Mouse (Mus musculus): Measurements from ENCODE around the gene Sardh. TPM values are rescaled to one million over a fixed set of nuclear protein-coding genes. Genes with fewer than 3 reads are reported as not detected.
A peak's percentile ranks its signal among the peaks of the same experiment; 100 is the strongest.

Sardh gene
- polyA plus RNA-seq, 1 experiment from 2014 or later, result 5.5 TPM

GRCm38 (mm10) chr2:27235729-27236128 lies 12.4 kb downstream of the Sardh start:
- no peaks in the 10 kb centered on the region for H3K36me3 ChIP-seq (ENCODE audit: control insufficient read depth, insufficient read depth, low read length)
- DNase-seq (ENCODE audit: low spot score) (peak; percentile 70), ATAC-seq (ENCODE audit: insufficient read depth, low FRiP score, low TSS enrichment) (no peak)
- H3K4me3 ChIP-seq (ENCODE audit: low read depth, low read length), result no peak overlapping the region
- WGBS, result 21% methylated on average over 3 of the region's 3 CpGs
- H3K4me1 ChIP-seq (ENCODE audit: control insufficient read depth, insufficient read depth, low read length), result no peaks in the 10 kb centered on the region
- H3K9me3 ChIP-seq (ENCODE audit: control insufficient read depth, low read length), result no peaks in the 10 kb centered on the region
- no peak overlapping the region for H3K9ac ChIP-seq (ENCODE audit: low read length)
- no peak overlapping the region for H3K27ac ChIP-seq (ENCODE audit: low read depth, low read length)
- H3K27me3 ChIP-seq (ENCODE audit: control insufficient read depth, insufficient read depth, low read length), result no peaks in the 10 kb centered on the region
- no peak overlapping the region for H3K4me2 ChIP-seq (ENCODE audit: low read depth)

GRCm38 (mm10) chr2:27232376-27232775 lies 15.8 kb downstream of the Sardh start:
- 31% methylated on average over 7 of the region's 7 CpGs for WGBS
- H3K4me2 ChIP-seq (ENCODE audit: low read depth), result no peak overlapping the region

GRCm38 (mm10) chr2:27229481-27230105 lies 18.5 kb downstream of the Sardh start:
- DNase-seq (ENCODE audit: low spot score) (no peak), ATAC-seq (ENCODE audit: insufficient read depth, low FRiP score, low TSS enrichment) (no peak)
- H3K4me1 ChIP-seq (ENCODE audit: control insufficient read depth, insufficient read depth, low read length), result no peaks in the 10 kb centered on the region
- WGBS, result 65% methylated on average over 2 of the region's 2 CpGs
- H3K27ac ChIP-seq (ENCODE audit: low read depth, low read length), result no peak overlapping the region
- H3K4me3 ChIP-seq (ENCODE audit: low read depth, low read length), result no peak overlapping the region
- no peak overlapping the region for H3K9ac ChIP-seq (ENCODE audit: low read length)
- no peaks in the 10 kb centered on the region for H3K9me3 ChIP-seq (ENCODE audit: control insufficient read depth, low read length)
- H3K27me3 ChIP-seq (ENCODE audit: control insufficient read depth, insufficient read depth, low read length), result no peaks in the 10 kb centered on the region
- H3K36me3 ChIP-seq (ENCODE audit: control insufficient read depth, insufficient read depth, low read length), result no peaks in the 10 kb centered on the region
- H3K4me2 ChIP-seq (ENCODE audit: low read depth), result no peak overlapping the region

More at GRCm38 (mm10) chr2:27232376-27232775, 15.8 kb downstream of the Sardh start:
- ATAC-seq (ENCODE audit: insufficient read depth, low FRiP score, low TSS enrichment) (no peak), DNase-seq (ENCODE audit: low spot score) (no peak)
- Histone ChIP-seq H3K27me3 (ENCODE audit: control insufficient read depth, insufficient read depth, low read length) (no peaks in the 10 kb centered on the region), H3K9ac (ENCODE audit: low read length) (no peak overlapping the region), H3K27ac (ENCODE audit: low read depth, low read length) (no peak overlapping the region), H3K4me3 (ENCODE audit: low read depth, low read length) (no peak overlapping the region), H3K36me3 (ENCODE audit: control insufficient read depth, insufficient read depth, low read length) (no peaks in the 10 kb centered on the region), H3K9me3 (ENCODE audit: control insufficient read depth, low read length) (no peaks in the 10 kb centered on the region), H3K4me1 (ENCODE audit: control insufficient read depth, insufficient read depth, low read length) (no peaks in the 10 kb centered on the region)

- H3K4me3 ChIP-seq (ENCODE audit: low read depth, low read length), result no peak overlapping the region
- no peak for DNase-seq (ENCODE audit: low spot score)
- no peaks in the 10 kb centered on the region for H3K9me3 ChIP-seq (ENCODE audit: control insufficient read depth, low read length)
- 80% methylated on average over 5 of the region's 5 CpGs for WGBS
- H3K27me3 ChIP-seq (ENCODE audit: control insufficient read depth, insufficient read depth, low read length), result no peaks in the 10 kb centered on the region
- H3K4me1 ChIP-seq (ENCODE audit: control insufficient read depth, insufficient read depth, low read length), result no peaks in the 10 kb centered on the region
- ATAC-seq (ENCODE audit: insufficient read depth, low FRiP score, low TSS enrichment), result no peak
- no peaks in the 10 kb centered on the region for H3K36me3 ChIP-seq (ENCODE audit: control insufficient read depth, insufficient read depth, low read length)
- no peak overlapping the region for H3K4me2 ChIP-seq (ENCODE audit: low read depth)
- no peak overlapping the region for H3K9ac ChIP-seq (ENCODE audit: low read length)
- H3K27ac ChIP-seq (ENCODE audit: low read depth, low read length), result no peak overlapping the region
These were observed 19.2 kb downstream of the Sardh start for GRCm38 (mm10) chr2:27228809-27229480.

GRCm38 (mm10) chr2:27226572-27226971 lies 21.6 kb downstream of the Sardh start:
- H3K4me1 ChIP-seq (ENCODE audit: control insufficient read depth, insufficient read depth, low read length), result no peaks in the 10 kb centered on the region
- no peaks in the 10 kb centered on the region for H3K27me3 ChIP-seq (ENCODE audit: control insufficient read depth, insufficient read depth, low read length)
- no peaks in the 10 kb centered on the region for H3K9me3 ChIP-seq (ENCODE audit: control insufficient read depth, low read length)
- 75% methylated on average over 7 of the region's 7 CpGs for WGBS
- H3K9ac ChIP-seq (ENCODE audit: low read length), result no peak overlapping the region
- H3K27ac ChIP-seq (ENCODE audit: low read depth, low read length), result no peak overlapping the region
- H3K4me3 ChIP-seq (ENCODE audit: low read depth, low read length), result no peak overlapping the region
- H3K4me2 ChIP-seq (ENCODE audit: low read depth), result no peak overlapping the region
- no peak for DNase-seq (ENCODE audit: low spot score)
- ATAC-seq (ENCODE audit: insufficient read depth, low FRiP score, low TSS enrichment), result no peak
- H3K36me3 ChIP-seq (ENCODE audit: control insufficient read depth, insufficient read depth, low read length), result no peaks in the 10 kb centered on the region

GRCm38 (mm10) chr2:27223012-27223421 lies 25.1 kb downstream of the Sardh start:
- H3K9ac ChIP-seq (ENCODE audit: low read length), result no peak overlapping the region
- no peaks in the 10 kb centered on the region for H3K36me3 ChIP-seq (ENCODE audit: control insufficient read depth, insufficient read depth, low read length)
- H3K27me3 ChIP-seq (ENCODE audit: control insufficient read depth, insufficient read depth, low read length), result no peaks in the 10 kb centered on the region
- no peak overlapping the region for H3K27ac ChIP-seq (ENCODE audit: low read depth, low read length)
- 86% methylated on average over 7 of the region's 7 CpGs for WGBS
- ATAC-seq (ENCODE audit: insufficient read depth, low FRiP score, low TSS enrichment) (no peak), DNase-seq (ENCODE audit: low spot score) (no peak)
- H3K4me3 ChIP-seq (ENCODE audit: low read depth, low read length), result no peak overlapping the region
- H3K4me2 ChIP-seq (ENCODE audit: low read depth), result no peak overlapping the region
- no peaks in the 10 kb centered on the region for H3K9me3 ChIP-seq (ENCODE audit: control insufficient read depth, low read length)
- no peaks in the 10 kb centered on the region for H3K4me1 ChIP-seq (ENCODE audit: control insufficient read depth, insufficient read depth, low read length)

GRCm38 (mm10) chr2:27218569-27218968 lies 29.6 kb downstream of the Sardh start:
- ATAC-seq (ENCODE audit: insufficient read depth, low FRiP score, low TSS enrichment), result no peak

GRCm38 (mm10) chr2:27218121-27218544 lies 30.0 kb downstream of the Sardh start:
- Histone ChIP-seq H3K9me3 (ENCODE audit: control insufficient read depth, low read length) (no peaks in the 10 kb centered on the region), H3K4me1 (ENCODE audit: control insufficient read depth, insufficient read depth, low read length) (no peaks in the 10 kb centered on the region), H3K4me2 (ENCODE audit: low read depth) (no peak overlapping the region), H3K36me3 (ENCODE audit: control insufficient read depth, insufficient read depth, low read length) (no peaks in the 10 kb centered on the region), H3K9ac (ENCODE audit: low read length) (no peak overlapping the region), H3K4me3 (ENCODE audit: low read depth, low read length) (no peak overlapping the region), H3K27me3 (ENCODE audit: control insufficient read depth, insufficient read depth, low read length) (no peaks in the 10 kb centered on the region), H3K27ac (ENCODE audit: low read depth, low read length) (no peak overlapping the region)
- ATAC-seq (ENCODE audit: insufficient read depth, low FRiP score, low TSS enrichment), result no peak
- WGBS, result 84% methylated on average over 2 of the region's 2 CpGs
- DNase-seq (ENCODE audit: low spot score), result no peak

More at GRCm38 (mm10) chr2:27218569-27218968, 29.6 kb downstream of the Sardh start:
- DNase-seq (ENCODE audit: low spot score), result no peak
- Histone ChIP-seq H3K4me2 (ENCODE audit: low read depth) (no peak overlapping the region), H3K27me3 (ENCODE audit: control insufficient read depth, insufficient read depth, low read length) (no peaks in the 10 kb centered on the region), H3K4me1 (ENCODE audit: control insufficient read depth, insufficient read depth, low read length) (no peaks in the 10 kb centered on the region), H3K27ac (ENCODE audit: low read depth, low read length) (no peak overlapping the region), H3K4me3 (ENCODE audit: low read depth, low read length) (no peak overlapping the region), H3K36me3 (ENCODE audit: control insufficient read depth, insufficient read depth, low read length) (no peaks in the 10 kb centered on the region), H3K9ac (ENCODE audit: low read length) (no peak overlapping the region), H3K9me3 (ENCODE audit: control insufficient read depth, low read length) (no peaks in the 10 kb centered on the region)
- 90% methylated on average over 8 of the region's 8 CpGs for WGBS

GRCm38 (mm10) chr2:27215537-27215936 lies 32.6 kb downstream of the Sardh start:
- Histone ChIP-seq H3K4me3 (ENCODE audit: low read depth, low read length) (no peak overlapping the region), H3K4me1 (ENCODE audit: control insufficient read depth, insufficient read depth, low read length) (no peaks in the 10 kb centered on the region), H3K27me3 (ENCODE audit: control insufficient read depth, insufficient read depth, low read length) (no peaks in the 10 kb centered on the region), H3K36me3 (ENCODE audit: control insufficient read depth, insufficient read depth, low read length) (no peaks in the 10 kb centered on the region), H3K9me3 (ENCODE audit: control insufficient read depth, low read length) (no peaks in the 10 kb centered on the region), H3K4me2 (ENCODE audit: low read depth) (no peak overlapping the region), H3K9ac (ENCODE audit: low read length) (no peak overlapping the region), H3K27ac (ENCODE audit: low read depth, low read length) (no peak overlapping the region)
- no peak for DNase-seq (ENCODE audit: low spot score)
- 86% methylated on average over 2 of the region's 2 CpGs for WGBS
- no peak for ATAC-seq (ENCODE audit: insufficient read depth, low FRiP score, low TSS enrichment)

Measured in neural tube, embryonic 11.5 days (tissue).